Mouse (Mus musculus) cortical plate, adult 2 months (tissue): ENCODE data around the gene Eef1akmt3.

Experiments used
- CTCF ChIP-seq: fragments of 200-500 bp; IDR thresholded peaks from 2 replicates; pipeline ENCODE4 v1.5.1; 2011; ENCODE audit warnings: mild to moderate bottlenecking, control low read depth, low read length; ENCODE audit not compliant: insufficient read depth; ENCODE audit errors: extremely low read depth
- POLR2A ChIP-seq: fragments of 200-500 bp; IDR thresholded peaks from 2 replicates; pipeline ENCODE4 v1.6.1; 2011; ENCODE audit warnings: mild to moderate bottlenecking, low read length, control low read depth; ENCODE audit not compliant: insufficient read depth; ENCODE audit errors: extremely low read depth

- TF ChIP-seq CTCF: no peak
- no peak for TF ChIP-seq POLR2A
These were observed 32.7 kb upstream of the Eef1akmt3 start for GRCm38 (mm10) chr10:127073981-127074380.
